Mouse (Mus musculus) lung, postnatal 10 days (tissue): ENCODE measurements at regions not wholly inside any gene's neighbourhood (a gene's known extent, or its start where the extent isn't known, plus 50 kb on each side); places are given as distances from the start of the nearest gene placed in this dataset.
"Not testable (repeated sequence)": the region's sequence is repeated elsewhere in the genome, so short reads cannot be mapped to it uniquely, and the experiment has no call there.

Experiments
- DNase-seq: peaks from one replicate; pipeline ENCODE4 v3.0.0; 2021

DNA sequence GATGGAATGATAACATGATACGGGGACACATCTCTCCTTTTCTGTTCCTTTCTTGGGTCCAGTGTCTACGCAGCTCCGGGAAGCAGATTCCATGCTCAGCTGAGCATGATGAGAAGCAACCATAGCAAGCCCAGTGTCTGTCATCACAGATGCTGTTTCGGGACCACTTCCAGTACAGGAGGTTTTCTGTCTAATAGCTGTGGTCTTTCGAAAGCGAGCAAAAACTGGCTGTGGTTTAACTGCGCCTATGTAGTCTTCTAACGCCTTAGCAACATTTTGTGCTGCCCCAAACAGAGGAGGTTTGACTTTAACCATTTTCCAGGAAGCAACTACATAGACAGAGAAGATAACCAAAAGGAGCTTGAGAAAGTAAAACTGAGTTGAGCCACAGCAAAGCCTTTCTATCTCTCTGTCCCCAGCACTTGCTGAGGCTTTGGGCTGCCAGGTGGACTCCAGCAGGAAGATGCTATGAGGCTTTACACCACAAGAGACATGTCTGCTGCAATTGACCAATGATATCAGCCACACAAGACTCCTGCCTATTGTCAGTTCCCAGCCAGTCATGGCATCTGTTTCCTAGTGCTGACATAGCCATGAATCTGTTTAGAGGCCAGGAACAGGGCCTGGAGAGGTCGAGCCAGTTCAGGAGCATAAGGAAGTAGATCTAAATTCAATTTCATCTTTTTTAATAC is 95.1 kb downstream of the Stard3nl start:
- not testable (repeated sequence) for DNase-seq

DNA sequence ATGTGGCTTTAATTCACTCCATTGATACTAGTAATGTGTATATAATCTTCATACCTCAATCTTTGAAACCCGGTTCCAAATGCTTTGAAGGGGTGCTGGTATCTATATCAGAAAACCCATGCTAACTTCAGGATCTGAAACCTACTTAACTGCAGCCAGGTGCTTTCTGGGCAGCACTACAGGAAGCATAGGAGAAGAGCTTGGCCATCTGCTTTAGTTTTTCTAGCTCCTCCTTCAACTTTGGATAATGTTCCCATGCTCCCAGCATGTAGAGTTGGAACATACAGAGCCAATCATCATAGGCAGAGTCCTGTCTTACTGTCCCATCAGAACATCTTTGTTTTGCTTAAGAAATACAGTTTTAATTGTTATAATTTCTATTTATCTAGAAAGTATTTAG is 99.3 kb downstream of the Stard3nl start:
- no peak for DNase-seq

DNA sequence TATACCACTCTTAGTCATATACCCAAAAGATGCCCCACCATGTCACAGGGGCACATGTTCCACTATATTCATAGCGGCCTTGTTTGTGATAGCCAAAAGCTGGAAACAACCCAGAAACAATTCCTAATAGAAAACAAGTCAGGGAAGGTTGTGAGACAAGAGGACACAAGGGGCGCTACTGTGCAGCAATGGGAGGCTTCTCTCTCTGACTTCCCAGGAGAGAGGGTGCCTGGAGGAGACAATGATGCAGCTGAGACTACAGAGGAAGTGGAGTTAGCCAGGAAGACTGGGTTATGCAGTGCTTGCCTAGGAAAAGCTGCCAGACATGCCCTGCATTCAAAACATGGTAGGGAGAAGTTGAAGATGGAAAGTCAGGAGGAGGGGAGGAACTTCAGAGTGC is 102.6 kb downstream of the Stard3nl start:
- no peak for DNase-seq

DNA sequence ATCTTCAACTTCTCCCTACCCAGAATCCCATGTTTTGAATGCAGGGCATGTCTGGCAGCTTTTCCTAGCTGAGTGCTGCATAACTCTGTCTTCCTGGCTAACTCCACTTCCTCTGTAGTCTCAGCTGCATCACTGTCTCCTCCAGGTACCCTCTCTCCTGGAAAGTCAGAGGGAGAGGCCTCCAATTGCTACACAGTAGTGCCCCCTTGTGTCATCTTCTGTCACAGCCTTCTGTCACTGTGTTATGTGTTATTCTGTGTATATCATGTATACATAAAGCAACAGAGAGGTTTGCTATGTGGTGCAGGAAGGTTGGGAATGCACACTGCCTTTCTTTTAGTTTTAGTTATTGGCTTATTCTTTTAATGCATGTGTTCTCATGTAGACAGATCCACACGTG is 112.4 kb downstream of the Stard3nl start:
- DNase-seq, result no peak

DNA sequence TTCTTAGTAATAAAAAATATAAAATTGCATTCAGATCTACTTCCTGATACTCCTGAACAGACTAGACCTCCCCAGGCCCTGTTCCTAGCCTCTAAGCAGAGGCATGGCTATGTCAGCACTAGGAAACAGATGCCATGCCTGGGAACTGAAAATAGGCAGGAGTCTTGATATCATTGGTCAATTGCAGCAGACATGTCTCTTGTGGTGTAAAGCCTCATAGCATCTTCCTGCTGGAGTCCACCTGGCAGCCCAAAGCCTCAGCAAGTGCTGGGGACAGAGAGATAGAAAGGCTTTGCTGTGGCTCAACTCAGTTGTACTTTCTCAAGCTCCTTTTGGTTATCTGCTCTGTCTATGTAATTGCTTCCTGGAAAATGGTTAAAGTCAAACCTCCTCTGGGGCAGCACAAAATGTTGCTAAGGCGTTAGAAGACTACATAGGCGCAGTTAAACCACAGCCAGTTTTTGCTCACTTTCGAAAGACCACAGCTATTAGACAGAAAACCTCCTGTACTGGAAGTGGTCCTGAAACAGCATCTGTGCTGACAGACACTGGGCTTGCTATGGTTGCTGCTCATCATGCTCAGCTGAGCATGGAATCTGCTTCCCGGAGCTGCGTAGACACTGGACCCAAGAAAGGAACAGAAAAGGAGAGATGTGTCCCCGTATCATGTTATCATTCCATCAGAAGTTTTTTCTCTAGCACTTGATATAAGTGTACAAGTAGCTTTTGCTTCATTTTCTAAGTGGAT is 122.9 kb downstream of the Stard3nl start:
- DNase-seq, result not testable (repeated sequence)

DNA sequence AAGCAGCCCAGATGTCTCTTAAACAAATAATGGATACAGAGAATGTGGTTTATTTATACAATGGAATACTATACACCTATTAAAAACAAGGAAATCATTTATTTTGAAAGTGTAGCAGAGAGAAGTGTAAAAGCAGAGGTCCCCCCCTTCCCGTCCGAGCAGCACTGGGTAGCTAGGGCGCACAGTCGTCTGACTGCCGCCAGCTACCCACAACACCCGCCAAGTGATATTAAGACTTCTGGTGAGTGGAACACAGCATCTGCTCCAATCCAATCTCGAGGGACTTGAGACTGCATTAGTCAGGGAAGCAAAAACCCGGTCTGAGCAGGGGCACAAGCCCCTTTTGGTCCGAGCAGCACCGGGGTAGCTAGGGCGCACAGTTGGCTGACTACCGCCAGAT is 130.6 kb downstream of the Stard3nl start:
- not testable (repeated sequence) for DNase-seq

DNA sequence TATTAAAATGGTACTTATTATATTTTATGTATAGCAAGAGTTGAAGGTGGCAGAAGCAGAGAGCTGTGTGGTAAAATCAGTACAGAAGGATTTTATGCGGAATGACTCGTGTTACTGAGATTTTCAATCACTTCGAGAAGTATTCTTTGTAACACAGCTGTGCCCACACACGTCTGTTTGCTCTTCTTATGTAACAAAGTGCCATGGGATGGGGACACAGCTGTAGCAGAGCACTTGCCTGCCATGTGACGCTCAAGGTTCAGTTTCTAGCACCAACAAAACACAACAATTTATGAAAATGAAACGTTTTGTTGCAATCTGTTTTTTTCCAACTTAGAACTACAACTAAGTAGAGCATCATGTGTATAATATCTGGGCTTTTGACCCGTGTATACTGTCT is 149.0 kb downstream of the Stard3nl start:
- not testable (repeated sequence) for DNase-seq

DNA sequence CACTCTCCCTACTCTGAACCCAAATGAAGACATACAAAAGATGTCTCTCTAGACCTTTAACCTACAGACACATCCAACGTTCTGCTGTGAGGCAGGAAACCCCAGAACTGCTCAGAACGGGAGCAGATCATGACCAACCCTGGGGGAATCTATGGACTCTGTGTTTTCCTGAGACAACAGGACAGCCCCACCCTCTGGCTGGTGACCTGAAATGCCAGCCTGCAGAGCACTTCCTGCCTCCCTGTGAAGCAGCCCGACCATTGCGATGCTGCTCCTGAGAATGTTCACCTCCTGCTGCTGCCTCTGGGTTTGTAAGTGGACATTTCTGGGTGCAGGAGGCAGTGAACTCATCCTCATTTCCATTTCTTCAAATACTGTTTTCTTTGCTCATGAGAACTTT is 153.0 kb downstream of the Stard3nl start:
- peak; percentile 2 for DNase-seq

DNA sequence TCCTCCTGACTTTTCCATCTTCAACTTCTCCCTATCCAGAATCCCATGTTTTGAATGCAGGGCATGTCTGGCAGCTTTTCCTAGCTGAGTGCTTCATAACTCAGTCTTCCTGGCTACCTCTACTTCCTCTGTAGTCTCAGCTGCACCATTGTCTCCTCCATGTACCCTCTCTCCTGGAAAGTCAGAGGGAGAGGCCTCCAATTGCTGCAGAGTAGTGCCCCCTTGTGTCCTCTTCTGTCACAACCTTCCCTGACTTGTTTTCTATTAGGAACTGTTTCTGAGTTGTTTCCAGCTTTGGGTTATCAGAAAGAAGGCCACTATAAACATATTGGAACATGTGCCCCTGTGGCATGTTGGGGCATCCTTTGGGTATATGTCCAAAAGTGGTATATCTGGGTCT is 159.3 kb downstream of the Stard3nl start:
- DNase-seq, result peak; percentile 49

DNA sequence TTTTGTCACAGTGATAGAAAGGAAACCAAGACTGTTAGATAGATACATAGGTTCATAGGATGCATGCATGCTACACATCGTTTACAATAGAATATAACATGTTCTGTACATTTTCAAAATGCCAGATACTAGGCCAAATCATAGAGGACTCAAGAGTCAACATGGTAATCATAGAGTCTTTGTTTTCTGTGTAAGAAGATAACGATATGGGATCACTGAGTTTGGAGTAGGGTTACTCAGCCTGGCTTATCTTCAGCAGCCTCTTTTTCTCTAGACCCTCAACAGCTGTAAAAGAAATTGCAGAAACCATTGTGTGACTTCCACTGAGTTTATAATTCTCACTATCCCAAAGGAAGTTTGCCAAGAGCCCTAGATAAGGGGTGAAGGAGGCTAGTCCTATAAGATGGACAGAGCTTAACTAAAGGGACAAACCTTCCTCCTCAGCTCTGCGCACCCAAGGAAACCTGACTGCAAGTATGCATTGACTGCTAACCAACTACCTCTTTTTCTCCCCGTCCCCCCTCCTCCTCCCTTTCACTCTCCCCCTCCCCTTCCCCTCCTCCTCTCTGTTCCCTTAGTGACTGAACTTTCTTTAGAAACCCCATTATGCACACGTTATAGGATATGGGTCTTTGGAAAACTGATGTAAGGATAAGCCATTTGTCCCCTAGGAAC is 160.8 kb downstream of the Stard3nl start:
- no peak for DNase-seq

DNA sequence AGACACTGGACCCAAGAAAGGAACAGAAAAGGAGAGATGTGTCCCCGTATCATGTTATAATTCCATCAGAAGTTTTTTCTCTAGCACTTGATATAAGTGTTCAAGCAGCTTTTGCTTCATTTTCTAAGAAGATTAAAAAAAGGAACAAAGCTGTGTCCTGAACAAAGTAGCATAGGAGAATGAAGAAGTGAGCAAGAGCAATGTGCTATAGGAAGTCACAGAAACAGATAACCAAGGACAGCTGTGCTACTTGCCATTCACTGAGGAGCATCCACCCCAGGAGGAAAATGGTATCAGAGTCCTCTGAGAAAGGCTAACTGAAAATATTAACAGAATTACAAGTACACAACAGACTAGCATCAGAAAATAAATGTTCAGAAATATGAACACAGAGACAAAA is 175.6 kb downstream of the Stard3nl start:
- DNase-seq, result not testable (repeated sequence)

DNA sequence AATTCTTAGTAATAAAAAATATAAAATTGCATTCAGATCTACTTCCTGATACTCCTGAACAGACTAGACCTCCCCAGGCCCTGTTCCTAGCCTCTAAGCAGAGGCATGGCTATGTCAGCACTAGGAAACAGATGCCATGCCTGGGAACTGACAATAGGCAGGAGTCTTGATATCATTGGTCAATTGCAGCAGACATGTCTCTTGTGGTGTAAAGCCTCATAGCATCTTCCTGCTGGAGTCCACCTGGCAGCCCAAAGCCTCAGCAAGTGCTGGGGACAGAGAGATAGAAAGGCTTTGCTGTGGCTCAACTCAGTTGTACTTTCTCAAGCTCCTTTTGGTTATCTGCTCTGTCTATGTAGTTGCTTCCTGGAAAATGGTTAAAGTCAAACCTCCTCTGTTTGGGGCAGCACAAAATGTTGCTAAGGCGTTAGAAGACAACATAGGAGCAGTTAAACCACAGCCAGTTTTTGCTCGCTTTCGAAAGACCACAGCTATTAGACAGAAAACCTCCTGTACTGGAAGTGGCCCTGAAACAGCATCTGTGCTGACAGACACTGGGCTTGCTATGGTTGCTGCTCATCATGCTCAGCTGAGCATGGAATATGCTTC is 176.1 kb downstream of the Stard3nl start:
- not testable (repeated sequence) for DNase-seq

DNA sequence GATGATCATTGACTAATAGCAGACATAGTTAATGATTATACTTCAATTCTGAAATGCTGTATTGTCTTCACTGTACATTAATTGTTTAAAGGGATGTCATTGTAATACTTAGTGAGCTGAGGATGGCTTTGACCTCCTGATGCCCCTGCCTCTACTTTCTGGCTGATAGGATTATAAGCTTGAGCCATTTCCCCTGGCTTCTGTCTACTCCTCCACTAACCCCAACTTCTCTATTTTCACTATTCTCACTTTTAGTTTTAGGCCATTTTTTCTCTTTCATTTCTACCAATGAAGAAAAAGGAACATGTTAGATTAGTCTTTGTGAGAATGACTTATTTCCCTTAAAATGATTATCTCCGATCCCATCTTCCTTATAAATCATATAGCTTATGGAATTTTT is 190.9 kb downstream of the Stard3nl start:
- no peak for DNase-seq

DNA sequence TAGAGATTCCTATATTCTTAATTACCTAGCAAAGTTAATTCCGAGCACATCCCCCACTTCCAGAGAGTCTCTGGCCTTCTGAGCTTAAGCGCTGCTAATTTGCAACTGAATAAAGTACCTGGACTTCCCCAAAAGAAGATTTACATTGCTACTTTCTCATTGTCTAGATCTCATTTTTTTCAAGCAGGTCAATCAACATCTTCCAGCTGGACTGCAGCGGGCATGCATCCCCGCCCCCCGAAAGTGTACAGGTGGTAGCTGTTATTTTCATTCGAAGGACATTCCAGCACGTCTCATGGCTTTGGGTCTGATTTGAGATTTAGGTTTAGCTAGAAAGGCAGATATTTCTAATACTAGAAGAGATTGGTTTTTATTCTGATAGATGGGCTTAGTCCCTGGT is 193.3 kb downstream of the Stard3nl start:
- DNase-seq, result not testable (repeated sequence)
